Comparison of ENCODE assay signal across 8 mouse cellular contexts in genomic region chr7:137321141-137321813, GRCm38 (mm10). TPM values are rescaled to one million over a fixed set of nuclear protein-coding genes. Genes with fewer than 3 reads are reported as not detected.
DNase-seq lines count a peak whose midpoint lies in the region; ATAC-seq and TF ChIP-seq lines count a peak whose summit lies in the region.

No protein-coding gene starts in this region.

- no peak overlapping the region for H3K9ac ChIP-seq in ES-Bruce4 (ENCODE audit: low read depth, poor library complexity, severe bottlenecking)
- peak overlapping the region; percentile 54 for H3K9ac ChIP-seq in embryonic facial prominence, embryonic 14.5 days (ENCODE audit: low read depth, low read length)
- H3K9ac ChIP-seq in limb, embryonic 15.5 days, result 0 out of 2 replicates have a peak overlapping the region, but pooled peaks have one; percentile 23
- H3K9ac ChIP-seq in midbrain, postnatal 0 days (replicated peaks; ENCODE audit: low read length, poor library complexity, severe bottlenecking), result no peak overlapping the region

- intact Hi-C loops in heart, postnatal 14 days (cut with DNase I), result loop anchor here (2.0 to 5.0 kb wide), 7 partner anchors 74 to 1529 kb away; no protein-coding TSS in a partner anchor

- no peak for TF ChIP-seq POLR2A in ES-Bruce4 (IDR thresholded peaks at IDR 0.05; ENCODE audit: insufficient read depth, low read length)

- no peaks in the 10 kb centered on the region for H3K4me1 ChIP-seq in ES-Bruce4 (ENCODE audit: control insufficient read depth, insufficient read depth, low read length)
- peaks cover 10% of the 10 kb centered on the region for H3K4me1 ChIP-seq in embryonic facial prominence, embryonic 14.5 days (ENCODE audit: control insufficient read depth, insufficient read depth, low read length)
- H3K4me1 ChIP-seq in limb, embryonic 15.5 days, result peaks cover 61% of the 10 kb centered on the region
- no peaks in the 10 kb centered on the region for H3K4me1 ChIP-seq in midbrain, postnatal 0 days (ENCODE audit: insufficient read depth, low read length)

- TF ChIP-seq EP300 in ES-Bruce4 (IDR thresholded peaks at IDR 0.05; ENCODE audit: insufficient read depth, low read depth, low read length), result no peak

- no peaks in the 10 kb centered on the region for H3K9me3 ChIP-seq in ES-Bruce4 (replicated peaks; ENCODE audit: control insufficient read depth, insufficient read depth, low read length, poor library complexity, severe bottlenecking)
- H3K9me3 ChIP-seq in embryonic facial prominence, embryonic 14.5 days (ENCODE audit: control insufficient read depth, low read length), result no peaks in the 10 kb centered on the region
- H3K9me3 ChIP-seq in limb, embryonic 15.5 days, result no peaks in the 10 kb centered on the region
- H3K9me3 ChIP-seq in midbrain, postnatal 0 days (ENCODE audit: low read length), result no peaks in the 10 kb centered on the region

- peak overlapping the region; percentile 84 for H3K4me2 ChIP-seq in embryonic facial prominence, embryonic 14.5 days (ENCODE audit: low read depth, low read length)
- H3K4me2 ChIP-seq in limb, embryonic 15.5 days, result peak overlapping the region; percentile 86
- peak overlapping the region; percentile 61 for H3K4me2 ChIP-seq in midbrain, postnatal 0 days (ENCODE audit: low read depth, low read length, poor library complexity, severe bottlenecking)

- TF ChIP-seq CTCF in ES-Bruce4 (IDR thresholded peaks at IDR 0.05; ENCODE audit: low read depth, low read length), result peak; percentile 58
- peak; percentile 68 for TF ChIP-seq CTCF in midbrain, postnatal 0 days (IDR thresholded peaks at IDR 0.05)

- 2% methylated on average over 37 of the region's 52 CpGs for WGBS in embryonic facial prominence, embryonic 14.5 days
- under 1% methylated on average over 52 of the region's 52 CpGs for WGBS in limb, embryonic 15.5 days
- under 1% methylated on average over 52 of the region's 52 CpGs for WGBS in midbrain, postnatal 0 days

- peaks cover 40% of the 10 kb centered on the region for H3K27me3 ChIP-seq in ES-Bruce4 (ENCODE audit: control insufficient read depth, insufficient read depth, low read length, poor library complexity, severe bottlenecking)
- H3K27me3 ChIP-seq in embryonic facial prominence, embryonic 14.5 days (replicated peaks; ENCODE audit: control insufficient read depth, insufficient read depth, low read length), result peaks cover 87% of the 10 kb centered on the region
- peaks cover 93% of the 10 kb centered on the region for H3K27me3 ChIP-seq in limb, embryonic 15.5 days
- H3K27me3 ChIP-seq in midbrain, postnatal 0 days (ENCODE audit: insufficient read depth, low read length), result peaks cover 64% of the 10 kb centered on the region

- peak overlapping the region; percentile 46 for H3K4me3 ChIP-seq in ES-Bruce4 (ENCODE audit: low read depth, low read length)
- H3K4me3 ChIP-seq in embryonic facial prominence, embryonic 14.5 days (ENCODE audit: low read depth, low read length), result peak overlapping the region; percentile 77
- peak overlapping the region; percentile 52 for H3K4me3 ChIP-seq in limb, embryonic 15.5 days
- H3K4me3 ChIP-seq in midbrain, postnatal 0 days (ENCODE audit: low read depth, low read length), result peak overlapping the region; percentile 43

- no peaks in the 10 kb centered on the region for H3K36me3 ChIP-seq in ES-Bruce4 (ENCODE audit: control insufficient read depth, insufficient read depth, low read length, poor library complexity, severe bottlenecking)
- no peaks in the 10 kb centered on the region for H3K36me3 ChIP-seq in embryonic facial prominence, embryonic 14.5 days (ENCODE audit: control insufficient read depth, insufficient read depth, low read length)
- no peaks in the 10 kb centered on the region for H3K36me3 ChIP-seq in limb, embryonic 15.5 days
- H3K36me3 ChIP-seq in midbrain, postnatal 0 days (ENCODE audit: insufficient read depth, low read length), result no peaks in the 10 kb centered on the region

- peak; percentile 23 to 43 for DNase-seq in cerebellum, adult 18-20 months
- no peak for DNase-seq in cerebellum, adult 9-11 months
- peak; percentile 82 for DNase-seq in embryonic facial prominence, embryonic 14.5 days (ENCODE audit: low spot score)
- DNase-seq in heart, postnatal 14 days, result peak; percentile 86
- peak; percentile 77 for DNase-seq in midbrain, postnatal 0 days (ENCODE audit: low spot score)
- peak; percentile 39 for DNase-seq in yolk sac, embryonic 10.5 days (ENCODE audit: low spot score)

- peak; percentile 75 for ATAC-seq in embryonic facial prominence, embryonic 14.5 days (ENCODE audit: low read depth)
- no peak for ATAC-seq in limb, embryonic 15.5 days (ENCODE audit: insufficient number of reproducible peaks, low FRiP score, low TSS enrichment, low read depth)
- ATAC-seq in midbrain, postnatal 0 days (ENCODE audit: low FRiP score), result peak; percentile 59; the same call in 1 of the 2 replicates

- H3K27ac ChIP-seq in ES-Bruce4 (ENCODE audit: insufficient read depth, low read length), result no peak overlapping the region
- H3K27ac ChIP-seq in embryonic facial prominence, embryonic 14.5 days (replicated peaks; ENCODE audit: low read depth, low read length), result 0 out of 2 replicates have a peak overlapping the region, but pooled peaks have one; percentile 13
- H3K27ac ChIP-seq in limb, embryonic 15.5 days, result peak overlapping the region; percentile 65
- H3K27ac ChIP-seq in midbrain, postnatal 0 days (ENCODE audit: low read depth, low read length), result no peak overlapping the region

RNA-seq across cellular contexts. Expression of gene Ebf3, which starts 7.0 kb away (rescaled TPM):
- polyA plus RNA-seq in ES-Bruce4 (2011; ENCODE audit: insufficient read depth, insufficient read length, low read depth, missing spikeins), result 0.26 TPM in 1 of 2 replicates, not detected in the other
- 7.4 and 9.1 TPM in 2 replicates for polyA plus RNA-seq in embryonic facial prominence, embryonic 14.5 days (2014; fragmentation: Nextera tagmentation; extraction: Ambion mirVana)
- total RNA-seq in heart, postnatal 14 days (2021), result 10 to 100 TPM; 13.2 to 15.2 TPM
- polyA plus RNA-seq in limb, embryonic 15.5 days (2015; fragmentation: Nextera tagmentation; extraction: Ambion mirVana), result 4.7 and 8.1 TPM in 2 replicates
- 90.4 and 103 TPM in 2 replicates for total RNA-seq in midbrain, postnatal 0 days (2014; rRNA removed)
- 5.3 and 7.1 TPM in 2 replicates for polyA plus RNA-seq in midbrain, postnatal 0 days (2015; fragmentation: Nextera tagmentation; extraction: Ambion mirVana)

Comparison
In these comparisons a context has a peak if more than half of its experiments do, and no peak if none do; other contexts are left out.
1. H3K27ac ChIP-seq: peak in embryonic facial prominence, embryonic 14.5 days (single experiment) and limb, embryonic 15.5 days (single experiment); none in ES-Bruce4 (single experiment) and midbrain, postnatal 0 days (single experiment).
2. H3K9ac ChIP-seq: peak in embryonic facial prominence, embryonic 14.5 days (single experiment) and limb, embryonic 15.5 days (single experiment); none in ES-Bruce4 (single experiment) and midbrain, postnatal 0 days (single experiment).
3. Peak in every context shown above with its lines, with median percentiles within 50 percentile points of each other: H3K4me3 ChIP-seq and H3K4me2 ChIP-seq.